Mouse (Mus musculus) gastrocnemius, postnatal 14 days (tissue): ENCODE results near the gene Zbtb9. TPM values are rescaled to one million over a fixed set of nuclear protein-coding genes. Genes with fewer than 3 reads are reported as not detected.

ENCODE experiments used
- DNase-seq: peaks from one replicate; pipeline ENCODE4 v3.0.0; 2021; ENCODE audit warnings: mixed read lengths
- intact Hi-C: fragments of 180-260 bp; cut with DNase I; formaldehyde crosslinking; loops from one replicate; pipeline ENCODE4 v1.15.1; 2025; ENCODE audit warnings: low total_unique reads
- total RNA-seq, 2 experiments: library from RNA; stranded (reverse); gene quantifications; 2 replicates each; pipeline ENCODE4 v1.2.3; 2021

Zbtb9 gene
- total RNA-seq, 2 experiments from 2014 or later = 1.6 to 2.6 TPM

GRCm38 (mm10) chr17:27029431-27029830 is 56.5 kb downstream of the Zbtb9 start:
- intact Hi-C loops = loop anchor here (10.0 kb wide), 1 partner anchor 165 kb away; no protein-coding TSS in a partner anchor
- no peak for DNase-seq

DNA sequence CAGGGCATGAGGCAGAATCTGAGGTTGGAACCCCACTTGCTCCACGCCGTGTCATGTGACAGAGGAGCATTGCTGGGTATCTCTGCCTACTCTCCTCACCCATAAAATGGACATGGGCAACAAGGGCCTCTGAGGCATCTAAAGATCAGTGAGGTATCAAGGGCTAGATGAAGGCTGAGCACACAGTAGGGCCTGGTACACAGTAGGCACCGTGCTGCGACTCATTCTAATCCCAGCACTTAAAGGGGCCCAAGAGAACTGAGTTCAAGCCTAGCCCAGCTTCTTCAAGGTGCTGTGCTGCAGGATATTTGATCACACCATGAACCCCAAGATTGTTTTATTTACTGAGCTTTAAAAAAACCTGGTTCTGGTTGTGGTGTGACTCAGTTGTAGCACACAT is 57.9 kb downstream of the Zbtb9 start:
- intact Hi-C loops = loop anchor here (5.0 kb wide), 1 partner anchor 91 kb away; no protein-coding TSS in a partner anchor
- DNase-seq = no peak

GRCm38 (mm10) chr17:27032328-27032727 is 59.4 kb downstream of the Zbtb9 start:
- no peak for DNase-seq
- intact Hi-C loops = loop anchor here (5.0 kb wide), 1 partner anchor 90 kb away; no protein-coding TSS in a partner anchor

DNA sequence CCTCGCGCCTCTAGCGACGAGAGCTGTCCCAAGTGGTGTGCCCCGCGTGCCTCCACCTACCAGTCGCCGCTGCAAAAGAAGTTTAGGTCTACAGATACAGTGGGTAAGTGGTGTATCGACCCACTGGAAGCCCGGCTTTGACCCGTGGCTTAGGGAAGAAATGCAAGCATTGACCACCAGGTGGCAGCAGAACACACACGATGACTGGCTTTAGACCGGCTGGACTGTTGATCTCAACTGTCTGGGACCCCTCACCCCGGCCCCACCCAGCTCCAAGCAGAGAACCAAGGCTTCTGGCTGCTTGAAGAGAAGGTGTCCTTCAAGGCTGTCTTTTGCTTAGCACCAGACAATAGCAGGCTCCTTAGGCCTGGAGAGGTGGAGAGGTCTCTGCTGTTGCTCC is 59.9 kb downstream of the Zbtb9 start:
- intact Hi-C loops = loop anchor here (5.0 kb wide), 1 partner anchor 89 kb away; no protein-coding TSS in a partner anchor
- DNase-seq = peak; percentile 75

GRCm38 (mm10) chr17:27036465-27036864 is 63.5 kb downstream of the Zbtb9 start:
- no peak for DNase-seq
- intact Hi-C loops = loop anchor here (5.0 kb wide), 2 partner anchors 51 to 481 kb away; no protein-coding TSS in a partner anchor

- DNase-seq = no peak
- intact Hi-C loops = loop anchor here (5.0 kb wide), 2 partner anchors 49 to 479 kb away; no protein-coding TSS in a partner anchor
Observed at GRCm38 (mm10) chr17:27038335-27039050, 65.5 kb downstream of the Zbtb9 start.

DNA sequence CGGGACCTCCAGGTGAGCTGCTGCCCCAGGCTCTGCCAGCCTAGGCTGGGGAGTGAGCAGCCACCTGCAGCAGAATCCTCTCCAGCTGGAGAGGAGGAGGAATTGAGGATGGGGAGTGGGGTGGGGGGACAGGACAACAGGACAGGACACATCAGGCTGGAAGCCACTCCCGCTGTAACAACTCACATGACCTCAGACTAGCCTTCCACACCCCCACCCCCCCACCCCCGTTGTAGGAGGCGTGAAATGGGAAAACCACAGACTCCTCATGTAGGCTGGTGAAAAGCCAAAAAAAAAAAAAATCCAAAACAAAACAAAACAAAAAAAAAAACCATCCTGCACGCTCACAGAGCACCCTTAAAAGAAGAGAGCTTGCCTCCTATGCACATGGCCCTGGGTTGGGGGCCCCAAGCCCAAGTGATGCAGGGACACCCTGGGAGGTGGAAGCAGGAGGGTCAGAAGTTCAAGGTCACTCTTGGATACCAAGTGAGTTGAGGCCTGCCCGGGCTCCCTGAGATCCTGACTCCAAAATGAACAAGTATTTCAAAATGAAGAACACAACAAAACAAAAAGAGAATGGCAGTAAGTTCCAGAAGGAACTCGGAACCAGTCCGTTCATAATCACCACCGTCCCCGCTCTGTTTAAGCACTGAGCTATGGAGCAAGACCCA is 66.6 kb downstream of the Zbtb9 start:
- intact Hi-C loops = loop anchor here (5.0 kb wide), 2 partner anchors 48 to 478 kb away; no protein-coding TSS in a partner anchor
- DNase-seq = no peak

DNA sequence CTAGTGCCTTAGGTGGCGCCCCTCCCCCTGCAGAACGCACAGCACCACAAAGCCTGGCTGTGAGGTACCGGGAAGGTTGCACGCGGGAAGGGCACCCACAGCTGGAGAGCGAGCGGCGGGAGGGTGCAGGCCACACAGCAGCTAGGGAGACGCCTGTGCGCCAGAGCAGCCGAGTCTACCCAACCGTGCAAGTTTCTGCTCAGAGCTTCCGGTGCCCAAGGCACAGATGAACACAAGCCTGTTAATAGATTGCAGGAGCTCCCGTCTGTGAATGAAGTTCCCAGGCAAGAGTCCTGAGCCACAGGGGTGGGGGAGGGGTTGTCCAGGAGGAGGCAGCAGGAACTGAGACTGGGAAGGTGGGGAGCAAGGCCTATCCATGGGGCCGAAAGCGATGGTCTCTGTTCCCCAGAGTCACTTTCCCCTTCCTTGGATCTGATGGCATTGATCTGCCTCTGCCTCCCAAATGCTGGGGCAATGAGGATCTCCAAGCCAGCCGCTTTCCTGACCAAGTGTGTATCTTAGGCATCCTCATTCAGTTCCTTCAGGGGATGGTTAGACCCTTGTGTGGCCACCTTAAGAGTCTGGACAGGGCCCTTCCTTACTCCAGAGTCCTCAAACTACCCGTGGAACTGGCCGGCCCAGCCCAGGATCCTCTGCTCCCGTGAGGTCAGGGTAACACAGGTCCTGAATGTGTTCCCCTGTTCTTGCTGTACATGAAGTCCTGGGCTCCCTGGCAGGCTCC is 67.5 kb downstream of the Zbtb9 start:
- intact Hi-C loops = no loop called here
- DNase-seq = no peak

GRCm38 (mm10) chr17:27041046-27041786 is 68.2 kb downstream of the Zbtb9 start:
- intact Hi-C loops = no loop called here
- DNase-seq = no peak

- DNase-seq = no peak
- intact Hi-C loops = no loop called here
Observed at GRCm38 (mm10) chr17:27041787-27042055, 68.8 kb downstream of the Zbtb9 start.

DNA sequence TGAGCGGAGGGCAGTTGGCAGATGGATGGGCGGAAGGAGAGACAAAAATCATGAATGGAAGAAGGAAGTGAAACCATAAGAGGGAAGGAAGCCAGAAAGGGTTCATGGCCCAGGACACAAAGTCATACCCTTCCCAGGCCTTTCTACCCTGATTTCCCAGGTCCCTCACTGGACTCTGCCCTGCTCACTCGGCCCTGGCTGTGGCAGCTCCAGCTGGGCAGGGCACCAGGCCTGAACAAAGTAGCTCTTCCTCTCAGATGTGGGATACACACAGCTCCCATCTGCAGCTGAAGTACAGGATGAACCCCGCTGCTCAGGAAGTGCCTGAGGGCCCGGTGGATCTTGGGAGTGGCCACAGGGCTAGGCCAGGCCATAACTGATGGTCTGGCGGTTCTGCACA is 69.9 kb downstream of the Zbtb9 start:
- no peak for DNase-seq
- intact Hi-C loops = no loop called here

DNA sequence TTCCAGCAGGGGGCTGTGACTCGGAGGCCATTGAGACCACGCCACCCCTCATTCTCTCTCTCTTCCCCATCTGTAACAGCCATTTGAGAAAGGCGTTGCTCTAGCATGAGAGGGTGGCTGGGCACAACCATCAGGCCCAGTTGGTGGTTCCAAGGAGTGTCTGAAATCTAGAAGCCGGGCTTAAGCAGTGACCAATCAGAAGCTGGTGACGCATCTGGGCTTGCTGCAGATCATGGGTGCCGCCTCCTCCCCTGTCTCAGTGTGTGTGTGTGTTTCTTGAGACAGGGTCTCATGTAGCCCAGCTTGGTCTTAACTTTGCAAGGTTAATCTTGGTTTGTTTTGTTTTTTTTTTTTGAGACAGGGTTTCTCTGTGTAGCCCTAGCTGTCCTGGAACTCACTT is 72.2 kb downstream of the Zbtb9 start:
- no peak for DNase-seq
- intact Hi-C loops = no loop called here

GRCm38 (mm10) chr17:27047762-27048444 is 74.9 kb downstream of the Zbtb9 start:
- intact Hi-C loops = no loop called here
- DNase-seq = no peak

GRCm38 (mm10) chr17:27048445-27049239 is 75.7 kb downstream of the Zbtb9 start:
- peak; percentile 46 for DNase-seq
- intact Hi-C loops = no loop called here

DNA sequence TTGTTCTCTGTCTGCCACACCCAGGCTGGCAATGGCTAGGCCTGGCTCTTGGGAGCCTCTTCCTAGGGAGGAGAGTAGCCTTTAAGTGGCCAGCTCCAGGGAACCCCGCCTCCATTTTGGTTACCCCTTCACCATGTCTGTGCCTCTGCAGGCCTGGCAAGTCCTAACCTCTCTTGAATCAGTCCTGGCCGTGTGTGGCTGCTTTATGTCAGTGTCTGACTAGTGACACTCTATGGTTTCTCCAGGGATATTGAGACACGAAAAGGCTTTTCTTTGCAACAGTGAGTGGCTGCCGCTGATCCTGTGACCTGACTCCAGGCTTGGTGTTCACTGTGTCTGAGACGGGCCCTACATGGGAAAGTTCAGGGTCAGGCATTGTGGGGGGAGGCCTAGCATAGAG is 77.9 kb downstream of the Zbtb9 start:
- DNase-seq = no peak

GRCm38 (mm10) chr17:27051514-27051913 is 78.5 kb downstream of the Zbtb9 start:
- peak; percentile 73 for DNase-seq
- intact Hi-C loops = no loop called here

More for the DNA sequence above, 77.9 kb downstream of the Zbtb9 start:
- intact Hi-C loops = no loop called here

- peak; percentile 50 for DNase-seq
- intact Hi-C loops = no loop called here
Observed at GRCm38 (mm10) chr17:27056170-27056569, 83.2 kb downstream of the Zbtb9 start.

GRCm38 (mm10) chr17:27056812-27057516 is 84.0 kb downstream of the Zbtb9 start, which contains the start of gene Itpr3:
Itpr3 (plus strand) TSS chr17:27057304.
- peak; percentile 66 for DNase-seq
- intact Hi-C loops = no loop called here
